Mouse (Mus musculus): ENCODE data around the gene Ncoa3.

Gene Ncoa3

DNA sequence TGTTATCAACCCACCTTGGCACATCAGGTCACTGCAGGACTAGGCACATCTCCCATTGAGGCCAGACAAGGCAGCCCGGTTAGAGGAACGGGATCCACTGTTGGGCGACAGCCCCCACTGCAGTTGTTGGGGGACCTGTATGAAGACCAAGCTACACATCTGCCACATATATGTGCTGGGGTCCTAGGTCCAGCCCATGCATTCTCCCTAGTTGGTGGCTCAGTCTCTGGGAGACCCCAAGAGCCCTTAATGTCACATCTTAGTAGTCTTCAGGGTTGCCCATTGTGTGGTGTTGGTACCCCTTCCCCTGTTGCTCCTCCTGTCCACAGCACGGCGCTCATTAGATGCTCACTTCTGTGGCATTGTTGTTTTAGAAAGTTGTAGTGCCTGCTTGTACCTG, 40.2 kb downstream of the Ncoa3 start:
- ChIA-PET CTCF (interaction anchor here in 1 of 4 experiments (1.0 kb wide), 1 partner anchor 37 kb away, joined by 3 read pairs; no protein-coding TSS in a partner anchor), POLR2A (interaction anchor here in 2 of 4 experiments (0.6 to 5.8 kb wide), 7 partner anchors 11 to 234 kb away, joined by 3 to 25 read pairs (median 3); no protein-coding TSS in a partner anchor)

DNA sequence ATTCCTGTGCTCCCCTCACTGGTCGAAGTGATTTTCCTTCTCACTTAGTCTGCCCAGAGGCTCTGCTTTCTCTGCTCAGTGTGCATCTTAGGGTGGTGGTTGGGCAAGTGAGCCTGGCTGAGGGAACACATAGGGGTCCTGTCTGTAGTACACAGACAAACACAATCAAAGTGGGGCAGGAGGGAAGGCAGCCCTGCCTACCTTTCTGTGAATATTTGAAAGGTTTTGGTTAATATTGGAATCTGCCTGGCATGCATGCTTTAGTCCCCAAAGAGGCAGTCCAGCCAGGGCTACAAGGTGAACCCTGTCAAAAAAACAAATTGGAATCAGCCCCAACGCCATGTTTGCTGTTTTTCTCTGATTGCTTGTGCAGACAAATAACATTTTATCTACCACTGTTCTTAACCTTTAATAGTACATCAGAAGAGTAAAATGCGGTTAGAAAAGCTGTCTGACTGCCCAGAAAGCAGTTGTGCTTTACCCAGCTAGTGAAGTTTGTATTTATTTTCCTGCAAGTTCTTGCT, 42.6 kb downstream of the Ncoa3 start:
- CTCF ChIA-PET: interaction anchor here in 3 of 4 experiments (0.6 to 1.9 kb wide), 13 partner anchors 10 to 375 kb away, joined by 3 to 7 read pairs (median 4); no protein-coding TSS in a partner anchor
- POLR2A ChIA-PET: interaction anchor here in 2 of 4 experiments (0.6 to 3.4 kb wide), 10 partner anchors 9 to 236 kb away, joined by 3 to 16 read pairs (median 4); partner anchors contain the start of gene Ncoa3 (in 1 of the 2)

DNA sequence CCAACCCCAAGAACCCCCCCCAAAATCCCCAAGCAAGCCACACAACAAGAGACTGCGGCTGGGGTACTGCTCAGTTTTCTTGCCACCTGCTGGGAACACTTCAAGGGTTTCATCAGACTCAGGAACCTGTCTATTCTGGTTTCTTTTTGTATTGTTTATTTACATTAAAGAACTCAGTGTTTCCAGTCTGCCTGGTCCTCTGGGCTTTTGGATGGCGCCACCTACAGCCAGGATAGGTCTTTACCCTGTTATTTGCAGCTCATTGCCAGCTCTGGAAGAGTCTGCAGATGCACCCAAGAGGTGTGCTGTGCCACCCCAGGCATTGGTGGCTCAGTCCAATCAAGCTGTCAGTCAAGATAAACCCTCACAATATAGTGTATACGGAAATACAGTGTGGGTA, 43.3 kb downstream of the Ncoa3 start:
- ChIA-PET CTCF (interaction anchor here (0.5 to 1.9 kb wide), 34 partner anchors 9 to 757 kb away, joined by 3 to 8 read pairs (median 4); partner anchors contain the start of gene Trp53rkb (in 1 of the 4)), POLR2A (interaction anchor here (0.6 to 3.4 kb wide), 25 partner anchors 8 to 738 kb away, joined by 3 to 16 read pairs (median 4); partner anchors contain the start of gene Ncoa3 (in 2 of the 4))

DNA sequence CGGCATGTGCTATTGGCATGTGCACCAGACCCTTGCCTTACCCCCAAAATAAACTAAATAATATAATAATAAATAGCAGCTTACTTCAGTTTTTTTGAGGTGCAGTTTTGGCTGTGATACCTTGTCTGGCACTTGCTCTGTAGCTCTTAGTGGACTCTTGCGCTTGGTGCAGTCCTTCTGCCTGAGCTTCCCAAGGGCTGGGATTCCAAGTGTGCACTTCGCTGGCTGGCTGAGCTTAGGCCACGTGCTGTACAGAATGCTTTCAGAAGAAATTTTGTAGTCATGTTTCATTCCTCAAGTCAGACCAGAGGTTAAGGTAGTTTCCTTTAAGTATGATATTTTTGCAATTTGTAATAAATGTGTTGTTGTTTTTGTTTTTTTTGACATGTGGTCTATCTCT, 47.2 kb downstream of the Ncoa3 start:
- CTCF ChIA-PET: interaction anchor here in 1 of 4 experiments (0.6 to 1.1 kb wide), 3 partner anchors 43 to 307 kb away, joined by 3 to 6 read pairs (median 4); no protein-coding TSS in a partner anchor
- POLR2A ChIA-PET: interaction anchor here in 3 of 4 experiments (0.6 to 2.2 kb wide), 12 partner anchors 11 to 230 kb away, joined by 3 to 6 read pairs (median 3); partner anchors contain the start of gene Ncoa3 (in 1 of the 3)

DNA sequence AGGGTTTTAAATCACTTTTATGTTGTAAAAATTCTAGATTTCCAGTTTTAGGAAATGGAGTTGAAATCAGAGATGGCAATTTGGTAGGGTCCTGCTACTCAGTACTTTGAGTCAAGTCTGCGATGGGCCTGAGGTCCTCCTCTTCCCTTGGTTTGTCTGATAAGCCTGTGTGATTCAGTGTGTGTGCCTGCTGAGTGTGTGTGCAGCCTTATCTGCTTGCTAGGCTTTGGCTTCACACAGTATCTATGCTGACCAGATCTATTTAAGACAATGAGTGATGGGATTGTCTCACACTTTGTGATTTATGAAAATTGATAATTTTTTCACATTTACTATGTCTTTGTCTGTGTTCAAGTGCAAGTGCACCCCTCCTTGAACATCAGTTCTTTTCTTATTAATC, 50.1 kb downstream of the Ncoa3 start:
- POLR2A ChIA-PET: no interaction called here
- CTCF ChIA-PET: interaction anchor here in 1 of 4 experiments (0.6 kb wide), 2 partner anchors 84 to 247 kb away, joined by 4 to 9 read pairs; no protein-coding TSS in a partner anchor

DNA sequence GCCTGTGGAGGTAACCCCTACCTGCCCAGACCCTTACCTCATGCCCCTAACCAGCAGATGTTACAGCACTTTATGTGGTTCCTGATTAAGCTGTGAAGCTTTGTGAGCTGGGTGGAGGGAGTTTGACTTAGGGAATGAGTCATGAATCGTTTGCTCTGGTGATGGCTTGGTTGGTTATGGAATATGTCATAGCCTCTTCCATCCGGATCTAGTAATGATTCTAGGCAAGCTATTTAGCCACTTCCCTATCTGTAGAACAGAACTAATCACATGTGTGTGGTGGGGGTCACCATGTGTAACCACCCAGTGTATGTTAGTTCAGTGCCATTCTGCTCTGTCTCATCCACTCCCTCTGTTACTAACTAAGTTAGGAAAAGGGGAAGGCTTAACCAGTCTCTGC, 52.6 kb downstream of the Ncoa3 start:
- ChIA-PET POLR2A (interaction anchor here in 3 of 4 experiments (0.6 to 2.2 kb wide), 14 partner anchors 9 to 743 kb away, joined by 3 to 9 read pairs (median 4); partner anchors contain the start of gene Ncoa3 (in 1 of the 3)), CTCF (interaction anchor here in 2 of 4 experiments (0.7 to 1.4 kb wide), 3 partner anchors 9 to 48 kb away, joined by 3 read pairs; no protein-coding TSS in a partner anchor)

DNA sequence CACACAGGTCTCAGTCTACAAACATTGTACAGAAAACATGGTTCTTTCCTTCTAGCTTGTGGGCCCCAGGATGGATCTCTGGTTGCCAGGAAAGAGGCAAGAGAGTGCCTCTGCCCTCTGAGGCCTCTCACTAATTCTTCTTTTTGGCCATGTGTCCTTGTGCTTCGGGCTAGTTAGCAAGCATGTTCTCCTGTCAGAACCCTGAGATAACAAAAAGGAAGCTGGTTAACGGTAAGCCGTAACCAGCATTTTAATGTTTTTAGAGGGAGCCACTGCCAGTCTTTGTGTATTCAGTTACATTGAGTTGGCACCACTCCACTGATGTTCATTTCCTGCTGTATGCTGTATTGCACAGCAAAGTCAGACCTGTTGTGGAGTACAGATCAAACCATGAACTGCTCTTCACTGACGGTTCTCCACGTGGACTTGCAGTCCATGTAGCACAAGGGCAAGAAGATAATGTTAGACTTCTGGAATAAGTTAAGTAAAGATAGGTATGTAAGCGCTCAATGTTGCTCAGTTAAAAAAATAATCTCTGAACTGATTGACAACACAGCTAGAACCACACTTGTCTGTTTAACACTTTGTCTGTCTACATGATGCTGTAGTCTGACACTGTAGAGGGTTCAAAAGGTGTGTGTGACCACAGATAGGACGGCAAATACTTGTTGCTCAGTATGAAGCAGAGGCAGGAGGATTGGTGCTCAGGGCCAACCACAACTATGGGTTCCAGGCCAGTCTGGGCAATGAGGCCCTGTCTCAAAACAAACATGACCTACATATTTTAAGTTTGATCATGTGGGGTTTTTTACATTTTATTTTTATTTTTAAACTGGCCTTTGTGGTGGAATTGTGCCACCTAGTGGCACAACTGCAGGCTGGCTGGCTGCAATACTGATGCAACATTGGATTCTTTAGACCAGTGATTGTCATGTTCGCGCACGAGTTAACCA, 53.4 kb downstream of the Ncoa3 start:
- ChIA-PET CTCF (interaction anchor here (0.6 to 1.4 kb wide), 5 partner anchors 10 to 78 kb away, joined by 3 to 5 read pairs (median 3); no protein-coding TSS in a partner anchor), POLR2A (interaction anchor here in 3 of 4 experiments (0.6 to 2.9 kb wide), 20 partner anchors 8 to 369 kb away, joined by 3 to 12 read pairs (median 4); partner anchors contain the start of gene Ncoa3 (in 2 of the 3))

DNA sequence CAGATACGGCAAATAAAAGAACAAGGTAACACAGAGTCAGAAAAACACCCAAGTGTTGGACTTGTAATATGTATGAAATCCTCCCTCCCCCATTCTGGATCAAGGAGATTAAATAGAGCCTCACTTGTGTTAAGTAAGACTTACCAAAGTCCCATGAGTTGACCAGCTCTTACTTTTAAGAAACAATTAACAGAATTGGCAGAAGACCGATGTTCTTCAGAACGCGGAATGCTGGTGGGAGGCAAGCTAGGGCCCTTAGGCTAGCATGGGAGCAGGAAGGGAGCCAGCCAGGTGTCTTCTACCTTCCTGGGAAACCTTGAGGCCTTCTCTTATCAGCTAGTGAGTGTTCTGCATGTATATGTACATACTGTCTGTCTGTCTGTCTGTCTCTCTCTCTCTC, 55.5 kb downstream of the Ncoa3 start:
- ChIA-PET POLR2A (interaction anchor here (0.5 to 2.9 kb wide), 9 partner anchors 10 to 1218 kb away, joined by 3 to 12 read pairs (median 4); partner anchors contain the start of gene Ncoa3 (in 1 of the 4)), CTCF (interaction anchor here (0.7 to 1.5 kb wide), 5 partner anchors 12 to 50 kb away, joined by 3 to 11 read pairs (median 4); no protein-coding TSS in a partner anchor)

DNA sequence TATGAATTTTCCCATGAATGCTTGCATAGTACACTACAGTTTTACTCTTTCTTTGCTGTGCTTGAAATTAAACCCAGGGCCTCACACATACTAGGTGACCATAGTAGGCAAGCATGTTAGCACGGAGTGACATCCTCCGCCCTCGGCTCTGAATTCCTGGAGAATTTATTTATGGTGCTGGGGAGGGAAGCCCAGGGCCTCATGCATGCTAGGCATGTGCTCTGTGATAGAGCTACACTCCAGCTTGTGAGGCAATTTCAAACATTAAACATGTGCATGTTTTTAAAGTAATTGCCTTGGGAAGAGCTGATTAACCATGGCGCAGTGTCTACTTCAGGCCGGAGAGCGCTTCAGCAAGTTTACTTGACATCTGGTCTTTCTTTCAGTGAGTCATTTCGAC, 56.4 kb downstream of the Ncoa3 start:
- POLR2A ChIA-PET: interaction anchor here in 3 of 4 experiments (0.7 to 2.9 kb wide), 5 partner anchors 12 to 56 kb away, joined by 3 to 12 read pairs (median 3); partner anchors contain the start of gene Ncoa3 (in 1 of the 3)
- CTCF ChIA-PET: interaction anchor here in 3 of 4 experiments (0.6 to 1.2 kb wide), 4 partner anchors 12 to 35 kb away, joined by 3 to 11 read pairs (median 4); no protein-coding TSS in a partner anchor

DNA sequence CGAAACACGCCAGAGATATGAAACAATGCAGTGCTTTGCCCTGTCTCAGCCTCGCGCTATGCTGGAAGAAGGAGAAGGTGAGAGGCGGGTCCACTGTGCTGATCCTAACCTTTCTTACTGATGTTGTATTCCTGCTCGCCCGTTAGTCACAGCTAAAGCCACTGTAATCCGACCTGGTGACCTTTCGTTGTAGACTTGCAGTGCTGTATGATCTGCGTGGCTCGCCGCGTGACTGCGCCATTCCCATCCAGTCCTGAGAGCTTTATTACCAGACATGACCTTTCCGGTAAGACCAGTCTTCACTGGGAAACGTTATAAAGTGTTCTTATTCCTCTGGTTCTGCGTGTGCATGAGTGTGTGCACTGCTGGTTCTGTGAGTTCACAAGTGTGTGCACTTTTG, 59.0 kb downstream of the Ncoa3 start:
- ChIA-PET CTCF (interaction anchor here in 1 of 4 experiments (0.5 to 2.2 kb wide), 6 partner anchors 8 to 58 kb away, joined by 3 to 6 read pairs (median 4); no protein-coding TSS in a partner anchor), POLR2A (interaction anchor here in 3 of 4 experiments (0.5 to 5.7 kb wide), 20 partner anchors 10 to 1104 kb away, joined by 3 to 60 read pairs (median 3); no protein-coding TSS in a partner anchor)

DNA sequence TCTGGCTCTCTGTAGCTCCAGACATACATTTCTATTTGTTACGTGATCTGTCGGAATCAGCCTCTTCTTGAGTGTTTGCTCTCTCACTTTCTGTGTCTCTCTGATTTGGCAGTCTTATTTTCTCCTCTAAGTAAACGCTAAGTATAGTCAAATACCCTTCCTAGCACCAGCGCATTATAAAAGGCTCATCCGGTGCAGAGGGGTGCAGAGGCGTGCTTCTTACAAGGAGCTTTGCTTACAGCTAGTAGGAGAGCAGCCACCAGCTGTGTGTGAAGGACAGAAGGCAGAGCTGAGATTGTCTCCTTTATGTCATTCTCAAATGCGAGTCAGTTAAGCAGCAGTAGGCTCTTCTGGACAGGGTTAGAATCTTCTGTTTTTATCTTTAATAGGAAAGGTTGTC, 59.5 kb downstream of the Ncoa3 start:
- CTCF ChIA-PET: interaction anchor here in 2 of 4 experiments (0.5 to 2.2 kb wide), 6 partner anchors 8 to 116 kb away, joined by 3 to 6 read pairs (median 3); no protein-coding TSS in a partner anchor
- POLR2A ChIA-PET: interaction anchor here in 2 of 4 experiments (0.7 to 5.7 kb wide), 13 partner anchors 11 to 1103 kb away, joined by 3 to 60 read pairs (median 4); no protein-coding TSS in a partner anchor

DNA sequence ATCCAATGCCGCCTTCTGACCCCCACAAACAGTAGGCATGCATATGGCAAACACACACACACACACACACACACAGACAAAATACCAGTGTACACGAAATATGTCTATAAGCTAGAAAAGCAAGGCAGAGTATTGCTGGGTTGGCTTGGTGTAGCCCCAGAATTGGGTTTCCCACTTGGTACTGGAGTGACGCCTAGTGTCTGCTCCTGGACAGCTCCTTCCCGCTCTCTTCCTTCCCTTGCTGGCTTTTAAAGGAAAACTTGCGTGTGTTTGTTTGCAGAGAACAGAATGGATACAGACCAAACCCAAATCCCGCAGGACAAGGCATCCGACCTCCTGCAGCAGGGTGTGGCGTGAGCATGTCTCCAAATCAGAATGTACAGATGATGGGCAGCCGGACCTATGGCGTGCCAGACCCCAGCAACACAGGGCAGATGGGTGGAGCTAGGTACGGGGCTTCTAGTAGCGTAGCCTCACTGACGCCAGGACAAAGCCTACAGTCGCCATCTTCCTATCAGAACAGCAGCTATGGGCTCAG, 61.6 kb downstream of the Ncoa3 start:
- ChIA-PET CTCF (interaction anchor here (0.6 to 1.9 kb wide), 20 partner anchors 11 to 1586 kb away, joined by 3 to 8 read pairs (median 3); partner anchors contain the start of gene Ncoa3 (in 1 of the 4)), POLR2A (interaction anchor here in 3 of 4 experiments (0.6 to 5.7 kb wide), 22 partner anchors 8 to 244 kb away, joined by 3 to 60 read pairs (median 4); partner anchors contain the start of gene Ncoa3 (in 1 of the 3))

DNA sequence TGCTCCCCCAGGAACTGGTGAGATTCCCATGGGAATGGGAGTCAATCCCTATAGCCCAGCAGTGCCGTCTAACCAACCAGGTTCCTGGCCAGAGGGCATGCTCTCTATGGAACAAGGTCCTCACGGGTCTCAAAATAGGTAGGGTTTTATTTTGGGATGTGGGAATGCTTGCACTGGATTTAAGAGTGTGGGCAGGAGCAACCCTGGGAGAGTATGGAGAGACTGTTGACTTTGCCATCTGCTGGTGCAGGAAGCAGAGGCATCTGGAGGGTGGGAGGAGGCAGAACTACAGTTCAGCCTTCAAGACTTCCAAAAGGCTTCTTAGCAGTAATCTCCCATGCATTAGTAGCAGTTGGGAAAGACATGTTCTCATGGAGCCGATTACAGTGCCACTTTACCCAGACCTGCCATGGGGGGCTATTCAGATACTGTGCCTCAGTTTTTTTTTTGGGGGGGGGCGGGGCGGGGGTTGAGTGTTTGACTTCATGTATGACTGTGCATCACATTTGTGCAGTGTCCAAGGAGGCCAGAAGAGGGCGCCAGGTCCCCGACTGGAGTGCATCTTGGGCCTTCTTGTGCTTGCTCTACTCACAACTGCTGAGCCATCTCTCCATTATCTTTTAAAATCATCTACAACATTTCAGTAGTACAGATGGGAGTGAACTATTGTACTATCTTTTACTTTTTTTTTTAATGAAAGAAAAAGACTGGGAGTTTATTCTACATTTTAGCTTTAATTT, 67.4 kb downstream of the Ncoa3 start:
- CTCF ChIA-PET: interaction anchor here in 3 of 4 experiments (0.8 to 3.8 kb wide), 6 partner anchors 12 to 23 kb away, joined by 3 to 30 read pairs (median 4); no protein-coding TSS in a partner anchor
- POLR2A ChIA-PET: interaction anchor here in 3 of 4 experiments (0.5 to 9.8 kb wide), 10 partner anchors 7 to 94 kb away, joined by 3 to 80 read pairs (median 6); no protein-coding TSS in a partner anchor

DNA sequence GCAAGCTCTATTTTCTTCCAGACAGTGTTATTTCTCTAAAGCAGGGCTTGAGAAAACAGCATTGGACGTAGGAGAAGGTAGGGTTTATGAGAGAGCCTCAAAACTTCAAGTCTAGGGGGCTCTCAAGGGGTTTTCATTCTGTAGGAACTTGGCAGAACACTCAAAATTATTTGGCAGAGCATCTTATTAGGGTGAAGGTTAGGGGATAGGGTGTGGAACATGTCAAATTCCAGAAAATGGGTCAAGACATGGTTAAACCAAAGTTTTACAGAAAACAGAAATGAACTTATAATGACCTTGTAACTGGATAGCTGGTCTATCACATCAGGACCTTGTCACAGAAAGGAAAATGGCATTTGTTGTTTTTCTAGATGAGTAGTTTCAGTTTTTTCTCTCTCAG, 69.6 kb downstream of the Ncoa3 start:
- CTCF ChIA-PET: interaction anchor here (0.5 to 3.8 kb wide), 5 partner anchors 20 to 157 kb away, joined by 3 to 30 read pairs (median 4); no protein-coding TSS in a partner anchor
- POLR2A ChIA-PET: interaction anchor here in 2 of 4 experiments (0.6 to 9.8 kb wide), 7 partner anchors 10 to 725 kb away, joined by 3 to 80 read pairs (median 6); no protein-coding TSS in a partner anchor

DNA sequence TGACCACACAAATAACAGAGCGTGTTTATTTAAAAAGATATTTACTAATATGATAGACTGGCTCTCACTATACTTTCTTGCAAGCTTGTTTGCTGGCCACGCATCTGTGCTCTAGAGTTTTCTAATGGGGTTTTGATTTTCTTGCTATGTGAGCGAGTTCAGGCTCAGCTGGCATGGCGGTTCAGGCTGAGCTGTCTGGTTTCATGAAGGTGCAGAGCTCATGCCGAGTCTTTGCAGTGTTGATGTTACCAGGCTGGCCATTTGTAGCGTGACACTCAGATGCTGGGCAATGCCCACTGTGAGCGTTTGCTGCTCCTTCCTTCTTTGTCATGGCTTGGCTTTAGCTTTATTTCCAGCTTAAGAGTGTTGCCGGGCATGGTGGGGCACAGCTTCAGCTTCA, 70.0 kb downstream of the Ncoa3 start:
- ChIA-PET POLR2A (interaction anchor here in 2 of 4 experiments (0.6 to 9.8 kb wide), 7 partner anchors 10 to 725 kb away, joined by 3 to 80 read pairs (median 6); no protein-coding TSS in a partner anchor), CTCF (interaction anchor here (1.0 to 3.8 kb wide), 4 partner anchors 20 kb away, joined by 3 to 30 read pairs (median 4); no protein-coding TSS in a partner anchor)

DNA sequence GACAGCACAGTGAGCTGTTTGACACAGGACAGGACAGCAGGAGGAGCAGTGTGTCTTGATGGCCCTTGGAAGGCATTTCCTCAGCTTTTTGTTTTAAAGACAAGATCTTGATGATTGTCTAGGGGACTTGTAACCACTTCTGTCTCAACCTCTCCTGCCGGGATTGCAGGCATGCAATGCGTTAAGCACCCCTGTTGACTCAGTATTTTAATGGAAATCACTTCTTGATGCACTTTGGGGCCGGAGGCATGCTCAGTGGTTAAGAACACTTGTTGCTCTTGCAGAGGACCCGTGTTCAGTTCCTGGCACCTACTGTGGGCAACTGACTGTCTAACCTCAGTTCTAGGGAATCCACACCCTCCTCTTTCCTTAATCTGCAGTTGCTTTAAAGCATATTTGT, 74.0 kb downstream of the Ncoa3 start:
- ChIA-PET POLR2A (interaction anchor here in 3 of 4 experiments (0.7 to 9.8 kb wide), 14 partner anchors 8 to 840 kb away, joined by 3 to 80 read pairs (median 3); partner anchors contain the start of genes Cse1l (in 1 of the 3) and Sulf2 (in 1 of the 3)), CTCF (interaction anchor here (0.8 to 3.4 kb wide), 6 partner anchors 16 to 497 kb away, joined by 3 to 24 read pairs (median 6); no protein-coding TSS in a partner anchor)

Data from embryonic stem cell, embryonic (primary cell).